Mouse (Mus musculus) mesoderm, embryonic 11.5 days (tissue): ENCODE data around the gene Crnkl1.

Experiments
- DNase-seq: peaks from one replicate; pipeline ENCODE4 v3.0.0-alpha.2; 2012; ENCODE audit warnings: low read depth, low spot score

Crnkl1 gene

DNA sequence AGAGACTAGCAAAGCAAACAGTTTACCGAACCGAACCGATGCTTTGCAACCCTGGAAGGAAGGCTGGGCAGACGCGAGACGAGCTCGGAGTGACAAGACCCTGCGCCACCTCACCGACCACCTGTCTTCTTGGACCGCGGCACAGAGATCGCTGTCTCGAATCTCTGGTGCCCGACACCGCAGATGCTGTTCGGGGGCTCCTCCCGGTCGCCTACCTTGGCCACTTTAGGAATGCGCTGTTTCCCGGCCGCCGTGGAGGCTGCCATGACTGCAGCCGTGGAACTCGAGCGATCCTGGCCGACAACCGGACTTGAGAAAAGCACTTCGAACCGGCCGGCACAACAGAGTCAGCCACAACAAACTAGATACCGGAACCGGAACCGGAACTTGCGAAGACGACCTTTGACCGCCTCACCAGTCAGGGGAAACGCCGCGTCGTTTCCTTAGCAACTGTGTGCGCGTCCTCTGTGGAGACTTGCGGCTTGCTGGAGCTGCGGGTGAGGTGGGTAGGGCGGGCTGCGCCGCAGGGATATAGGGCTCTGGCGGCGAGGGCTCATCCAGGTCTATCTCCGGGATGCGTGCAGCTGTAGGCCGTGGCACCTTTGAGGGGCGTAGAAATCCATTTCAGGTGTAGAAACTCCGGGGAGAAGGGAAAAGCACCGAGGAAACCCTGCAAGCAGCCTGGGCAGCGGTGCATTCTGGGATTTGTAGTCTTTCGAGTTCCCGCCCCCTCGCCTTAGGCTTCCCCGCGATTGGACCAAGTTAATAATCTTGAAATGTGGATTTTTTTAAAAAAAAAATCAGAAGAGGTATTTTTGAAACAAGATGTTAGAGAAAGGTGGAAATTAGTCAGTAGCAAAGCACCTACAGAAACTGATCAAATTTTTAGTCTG lies at the start of gene Crnkl1, which contains the start of gene Cfap61:
Gene Crnkl1 (minus strand): TSS at position 676 of the 893 bp plus-strand sequence.
Gene Cfap61 (plus strand): TSS at position 446 of the 893 bp plus-strand sequence.
- DNase-seq = peak; percentile 94

- DNase-seq = no peak
These were observed 47.7 kb upstream of the Crnkl1 start for GRCm38 (mm10) chr2:145982317-145983045.

GRCm38 (mm10) chr2:145981699-145982112 lies 46.9 kb upstream of the Crnkl1 start:
- no peak for DNase-seq

GRCm38 (mm10) chr2:145980881-145981280 lies 46.1 kb upstream of the Crnkl1 start:
- no peak for DNase-seq

DNA sequence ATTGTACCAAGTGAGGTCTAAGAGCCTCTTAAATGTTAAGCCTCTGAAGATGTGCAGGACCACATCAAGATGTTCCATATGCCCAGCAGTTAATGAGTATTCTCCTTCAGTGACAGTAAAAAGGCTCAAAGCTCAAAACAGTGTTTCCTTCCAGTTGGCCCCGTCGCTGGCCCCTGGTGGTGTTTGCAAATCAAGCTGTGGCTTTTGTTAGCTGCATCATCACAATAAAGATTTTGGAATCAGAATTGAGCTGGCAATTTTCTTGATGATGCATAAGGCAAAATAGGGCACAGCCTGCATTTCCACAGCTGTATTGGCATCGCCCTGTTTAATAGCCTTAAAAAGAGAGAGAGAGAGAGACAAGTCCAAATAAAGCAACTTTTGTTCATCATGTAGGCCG lies 44.8 kb upstream of the Crnkl1 start:
- DNase-seq = no peak

GRCm38 (mm10) chr2:145972571-145972970 lies 37.8 kb upstream of the Crnkl1 start:
- no peak for DNase-seq

- no peak for DNase-seq
These were observed 36.6 kb upstream of the Crnkl1 start for GRCm38 (mm10) chr2:145971237-145972010.

GRCm38 (mm10) chr2:145970751-145971150 lies 35.9 kb upstream of the Crnkl1 start:
- no peak for DNase-seq

DNA sequence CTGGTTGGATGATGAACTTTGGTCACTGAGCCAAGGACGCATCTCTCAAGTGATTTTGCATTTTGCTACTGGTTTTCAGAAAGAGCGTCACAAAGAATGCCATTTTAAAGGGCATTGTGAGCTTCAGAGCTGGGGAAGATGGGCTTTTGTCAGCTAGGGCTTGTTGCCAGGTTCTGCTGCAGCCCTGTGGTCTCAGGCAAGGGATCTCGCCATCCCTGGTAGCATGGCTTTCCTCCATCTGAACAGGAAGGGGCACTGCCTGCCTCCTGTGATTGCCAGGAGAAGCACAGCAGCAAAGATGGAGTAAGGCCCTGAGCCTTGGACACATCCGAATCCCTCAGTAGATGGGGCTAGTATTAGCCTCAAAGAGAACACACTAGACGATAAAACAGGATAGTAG lies 27.0 kb upstream of the Crnkl1 start:
- no peak for DNase-seq

GRCm38 (mm10) chr2:145958551-145958950 lies 23.7 kb upstream of the Crnkl1 start:
- DNase-seq = no peak

GRCm38 (mm10) chr2:145958097-145958496 lies 23.3 kb upstream of the Crnkl1 start:
- no peak for DNase-seq

DNA sequence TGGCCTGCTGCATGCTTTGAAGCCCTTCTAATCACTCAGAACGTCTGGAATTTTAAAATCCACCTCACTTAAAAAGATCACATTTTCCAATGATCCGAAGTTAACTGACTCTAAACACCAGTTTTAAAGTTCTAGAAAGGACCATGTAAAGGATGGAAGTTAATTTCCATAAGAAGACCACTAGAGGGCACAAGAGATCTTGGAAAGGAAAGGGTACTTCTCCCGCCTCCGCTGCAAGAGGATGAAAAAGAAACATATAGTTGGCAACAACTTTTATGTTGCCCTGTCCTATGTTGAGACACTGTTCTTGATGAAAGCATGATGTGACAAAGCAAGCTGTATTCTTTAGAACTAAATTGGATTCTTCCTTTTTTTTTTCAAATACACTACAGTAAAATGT lies 22.6 kb upstream of the Crnkl1 start:
- peak; percentile 41 for DNase-seq

DNA sequence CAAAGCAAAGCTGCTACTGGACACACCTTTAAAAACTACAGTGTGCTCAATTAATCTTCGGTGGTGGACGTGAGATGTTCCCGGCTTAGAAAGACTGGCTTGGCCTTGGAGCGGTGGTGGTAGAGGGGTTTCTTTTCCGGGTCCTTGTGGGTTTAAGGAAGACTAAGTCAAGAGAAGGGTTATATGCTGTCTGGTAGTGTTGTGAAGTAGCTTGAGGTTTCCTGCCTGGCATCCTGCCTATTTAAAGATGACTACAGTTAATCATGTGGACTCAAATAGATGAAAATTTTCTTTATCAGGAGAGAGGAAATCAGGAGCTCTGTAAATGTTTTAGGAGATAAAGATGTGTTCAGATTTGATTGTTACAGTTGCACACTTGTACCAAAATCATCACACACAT lies 21.5 kb upstream of the Crnkl1 start:
- DNase-seq = no peak

- DNase-seq = no peak
These were observed 21.0 kb upstream of the Crnkl1 start for GRCm38 (mm10) chr2:145955844-145956243.

GRCm38 (mm10) chr2:145952726-145953125 lies 17.9 kb upstream of the Crnkl1 start:
- no peak for DNase-seq

DNA sequence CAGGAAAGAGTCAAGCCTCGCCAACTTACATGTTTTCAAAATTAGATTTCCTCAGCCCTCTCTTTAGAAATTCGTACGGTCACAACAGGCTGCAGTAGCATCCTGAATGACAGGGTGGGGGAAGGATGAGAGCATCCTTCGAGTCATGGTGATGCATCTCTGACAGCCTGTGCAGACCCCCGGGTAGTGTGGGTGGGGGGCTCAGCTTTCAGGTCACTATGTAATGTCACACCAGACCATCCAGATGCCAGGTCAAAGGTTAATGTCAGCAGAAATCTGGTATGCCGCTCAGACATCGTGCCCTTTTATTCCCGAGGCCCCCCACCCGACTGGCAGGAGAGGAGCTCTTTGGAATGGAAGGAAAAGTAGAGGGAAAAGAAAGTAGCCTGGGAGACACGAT lies 15.4 kb upstream of the Crnkl1 start:
- DNase-seq = peak; percentile 65

DNA sequence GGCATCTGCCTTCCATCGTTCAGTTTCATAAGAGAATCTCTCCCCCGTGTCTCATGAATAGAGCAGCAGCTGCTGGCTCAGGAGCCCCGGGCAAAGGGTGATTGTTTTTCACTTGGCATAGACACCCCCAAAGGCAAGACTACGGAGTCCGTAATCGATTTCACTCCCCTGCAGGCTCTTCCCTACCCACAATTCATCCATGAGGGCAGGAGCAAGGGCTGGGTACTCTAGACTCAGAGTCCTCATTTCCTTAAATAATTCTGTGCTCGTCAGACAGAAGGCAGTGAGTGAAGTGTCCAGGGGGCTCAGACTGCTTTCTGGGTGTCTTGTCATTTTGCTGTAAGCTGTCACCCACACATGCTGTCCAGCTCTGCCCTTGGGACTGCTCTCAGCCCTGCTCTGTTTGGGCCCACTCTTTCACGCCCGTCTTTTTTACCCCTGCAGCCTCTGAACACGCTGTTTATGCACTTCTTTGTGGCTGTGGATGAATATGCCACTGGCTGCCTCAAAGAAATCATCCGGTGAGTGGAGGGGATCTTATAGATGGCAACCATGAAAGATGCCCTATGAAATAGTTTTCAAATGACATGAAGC lies 14.8 kb upstream of the Crnkl1 start:
- peak; percentile 28 for DNase-seq

DNA sequence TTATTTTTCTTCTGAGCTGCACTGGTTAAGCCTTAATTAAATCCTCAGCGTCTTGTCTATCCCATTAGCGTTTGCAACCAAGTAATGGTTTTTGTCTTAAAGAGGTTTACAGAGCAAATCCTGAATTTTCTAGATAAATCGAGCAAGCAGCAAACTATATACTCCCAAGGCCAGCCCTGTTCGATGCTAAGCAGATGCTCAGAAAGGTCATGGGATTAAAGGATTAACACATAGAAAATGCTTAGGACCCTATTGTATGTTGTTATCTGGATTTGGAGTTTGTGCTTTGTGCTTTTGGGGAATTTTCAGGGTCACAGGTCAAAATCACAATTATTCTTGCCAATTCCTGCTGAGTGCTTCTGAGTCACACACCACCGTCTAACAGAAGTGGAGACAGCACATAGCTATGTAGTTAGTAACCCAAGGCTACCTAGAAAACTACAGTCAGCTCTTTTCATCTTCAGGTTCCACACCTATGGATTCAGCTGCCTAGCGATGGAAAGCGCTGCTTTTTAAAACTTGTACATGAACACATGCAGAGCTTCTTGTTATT lies 13.7 kb upstream of the Crnkl1 start:
- DNase-seq = peak; percentile 13

- DNase-seq = no peak
These were observed 9.5 kb upstream of the Crnkl1 start for GRCm38 (mm10) chr2:145944286-145944685.

- no peak for DNase-seq
These were observed 6.6 kb upstream of the Crnkl1 start for GRCm38 (mm10) chr2:145941403-145941802.

DNA sequence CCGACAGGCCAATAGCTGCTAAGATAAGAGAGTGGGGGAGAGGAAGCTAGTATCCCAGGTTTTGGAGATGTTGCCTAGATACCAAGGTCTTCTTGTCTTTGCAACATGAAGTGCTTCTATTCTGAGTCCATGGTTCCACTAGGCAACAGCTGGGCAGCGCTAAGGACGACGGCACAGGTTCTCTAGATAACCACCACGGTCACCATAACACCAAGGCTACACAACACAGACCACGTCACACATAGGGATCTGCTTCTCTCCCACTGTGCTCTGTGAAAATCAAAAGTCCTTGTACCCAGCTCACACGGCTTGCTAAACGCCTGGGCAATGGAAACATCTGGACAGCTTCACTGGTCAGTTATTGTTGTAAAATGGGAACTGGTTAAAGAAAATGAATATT lies 2.2 kb upstream of the Crnkl1 start:
- DNase-seq = no peak
